Mouse (Mus musculus) ovary, postnatal 10 days (tissue): ENCODE results near the gene Rnf150.

Experiments
- DNase-seq: peaks from one replicate; pipeline ENCODE4 v3.0.0; 2022; ENCODE audit warnings: low spot score

The Rnf150 gene

GRCm38 (mm10) chr8:83011758-83012157 is 148.6 kb downstream of the Rnf150 start:
- DNase-seq, result no peak

GRCm38 (mm10) chr8:83028211-83028610 is 165.1 kb downstream of the Rnf150 start:
- DNase-seq, result no peak

- no peak for DNase-seq
Observed at GRCm38 (mm10) chr8:83032800-83033199, 169.6 kb downstream of the Rnf150 start.

- DNase-seq, result no peak
Observed at GRCm38 (mm10) chr8:83035141-83035540, 172.0 kb downstream of the Rnf150 start.

GRCm38 (mm10) chr8:83036521-83037166 is 173.5 kb downstream of the Rnf150 start:
- DNase-seq, result no peak

- no peak for DNase-seq
Observed at GRCm38 (mm10) chr8:83037321-83037720, 174.2 kb downstream of the Rnf150 start.

GRCm38 (mm10) chr8:83038575-83038974 is 175.4 kb downstream of the Rnf150 start:
- no peak for DNase-seq

GRCm38 (mm10) chr8:83041440-83041839 is 178.3 kb downstream of the Rnf150 start:
- no peak for DNase-seq

GRCm38 (mm10) chr8:83046912-83047311 is 183.8 kb downstream of the Rnf150 start:
- DNase-seq, result no peak

- no peak for DNase-seq
Observed at GRCm38 (mm10) chr8:83048527-83048926, 185.4 kb downstream of the Rnf150 start.

GRCm38 (mm10) chr8:83049171-83049601 is 186.0 kb downstream of the Rnf150 start:
- DNase-seq, result no peak

GRCm38 (mm10) chr8:83049616-83050015 is 186.5 kb downstream of the Rnf150 start:
- DNase-seq, result no peak

GRCm38 (mm10) chr8:83052896-83053295 is 189.7 kb downstream of the Rnf150 start:
- no peak for DNase-seq

GRCm38 (mm10) chr8:83054801-83055200 is 191.6 kb downstream of the Rnf150 start:
- DNase-seq, result no peak

- no peak for DNase-seq
Observed at GRCm38 (mm10) chr8:83058951-83059350, 195.8 kb downstream of the Rnf150 start.

GRCm38 (mm10) chr8:83060076-83060475 is 196.9 kb downstream of the Rnf150 start:
- DNase-seq, result no peak

- no peak for DNase-seq
Observed at GRCm38 (mm10) chr8:83061257-83061656, 198.1 kb downstream of the Rnf150 start.

GRCm38 (mm10) chr8:83061873-83062272 is 198.7 kb downstream of the Rnf150 start:
- no peak for DNase-seq

GRCm38 (mm10) chr8:83062276-83062675 is 199.1 kb downstream of the Rnf150 start:
- DNase-seq, result no peak

- no peak for DNase-seq
Observed at GRCm38 (mm10) chr8:83064096-83064495, 200.9 kb downstream of the Rnf150 start.

- no peak for DNase-seq
Observed at GRCm38 (mm10) chr8:83066076-83066475, 202.9 kb downstream of the Rnf150 start.

GRCm38 (mm10) chr8:83066846-83067245 is 203.7 kb downstream of the Rnf150 start:
- DNase-seq, result no peak

GRCm38 (mm10) chr8:83067906-83068305 is 204.8 kb downstream of the Rnf150 start:
- no peak for DNase-seq

GRCm38 (mm10) chr8:83074248-83074647 is 211.1 kb downstream of the Rnf150 start:
- DNase-seq, result no peak
